Mouse (Mus musculus) cortical plate, adult 2 months (tissue): Measurements from ENCODE around the gene Prcc.
"Not testable (repeated sequence)": the region's sequence is repeated elsewhere in the genome, so short reads cannot be mapped to it uniquely, and the experiment has no call there.

Experiments used
- CTCF ChIP-seq: fragments of 200-500 bp; IDR thresholded peaks from 2 replicates; pipeline ENCODE4 v1.5.1; 2011; ENCODE audit warnings: mild to moderate bottlenecking, control low read depth, low read length; ENCODE audit not compliant: insufficient read depth; ENCODE audit errors: extremely low read depth
- POLR2A ChIP-seq: fragments of 200-500 bp; IDR thresholded peaks from 2 replicates; pipeline ENCODE4 v1.6.1; 2011; ENCODE audit warnings: mild to moderate bottlenecking, low read length, control low read depth; ENCODE audit not compliant: insufficient read depth; ENCODE audit errors: extremely low read depth

- not testable (repeated sequence) for TF ChIP-seq POLR2A, CTCF
Measured at GRCm38 (mm10) chr3:87901959-87902358, 16.6 kb upstream of the Prcc start.
